Mouse (Mus musculus) forebrain, embryonic 14.5 days (tissue): ENCODE measurements around the gene Trim44. TPM values are rescaled to one million over a fixed set of nuclear protein-coding genes. Genes with fewer than 3 reads are reported as not detected.

Experiments
- ATAC-seq: fragments of 200-750 bp; cut with Nextera tagmentation; 2 replicates; pipeline ENCODE4 v1.8.0; 2017; ENCODE audit warnings: mild to moderate bottlenecking, moderate library complexity
- DNase-seq: peaks from one replicate; pipeline ENCODE4 v3.0.0-alpha.2; 2015; ENCODE audit warnings: low spot score
- H3K27ac ChIP-seq: fragments of 300-500 bp; sonication (generic); 2 replicates; pipeline ENCODE4 v1.5.1; 2014; ENCODE audit warnings: low read depth, mild to moderate bottlenecking, control low read depth, low read length, moderate library complexity
- H3K27me3 ChIP-seq: fragments of 300-500 bp; sonication (generic); replicated peaks from 2 replicates; pipeline ENCODE4 v1.6.1; 2014; ENCODE audit warnings: low read length, control low read depth, mixed read lengths; ENCODE audit not compliant: control insufficient read depth, insufficient read depth
- H3K36me3 ChIP-seq: fragments of 300-500 bp; sonication (generic); 2 replicates; pipeline ENCODE4 v1.6.1; 2014; ENCODE audit warnings: low read length, control low read depth; ENCODE audit not compliant: control insufficient read depth, insufficient read depth
- H3K4me1 ChIP-seq: fragments of 300-500 bp; sonication (generic); 2 replicates; pipeline ENCODE4 v1.6.1; 2014; ENCODE audit warnings: antibody characterized with exemption, low read length, control low read depth; ENCODE audit not compliant: control insufficient read depth, insufficient read depth
- H3K4me2 ChIP-seq: fragments of 300-500 bp; sonication (generic); 2 replicates; pipeline ENCODE4 v1.6.1; 2014; ENCODE audit warnings: mild to moderate bottlenecking, control low read depth, low read length
- H3K4me3 ChIP-seq: fragments of 300-500 bp; sonication (generic); 2 replicates; pipeline ENCODE4 v1.5.1; 2014; ENCODE audit warnings: low read depth, low read length, control low read depth
- H3K9ac ChIP-seq: fragments of 300-500 bp; sonication (generic); 2 replicates; pipeline ENCODE4 v1.6.1; 2014; ENCODE audit warnings: mild to moderate bottlenecking, low read length, control low read depth, moderate library complexity
- H3K9me3 ChIP-seq: fragments of 300-500 bp; sonication (generic); replicated peaks from 2 replicates; pipeline ENCODE4 v1.6.1; 2016; ENCODE audit warnings: low read length, control low read depth, mixed read lengths; ENCODE audit not compliant: control insufficient read depth
- WGBS: fragments of 180-500 bp; shearing (Covaris S2); extraction: QIAGEN DNeasy Blood & Tissue Kit; methylation state at CpG from one replicate; pipeline ENCODE4 v1.1.7; 2014; 5-methylcytosine and 5-hydroxymethylcytosine counted together
- polyA plus RNA-seq: library from polyadenylated mRNA; unstranded; fragments of >200 nt; fragmentation: Nextera tagmentation; extraction: Ambion mirVana; gene quantifications from 2 replicates; pipeline ENCODE4 v1.2.1, GENCODE M21; 2014

Gene Trim44
- 29.8 and 34.6 TPM in 2 replicates for polyA plus RNA-seq

GRCm38 (mm10) chr2:102407363-102408184 lies at the start of gene Trim44:
Gene Trim44, minus strand, starts transcription at chr2:102407828.
- Histone ChIP-seq H3K4me2 (peak within 1 kb of the TSS; percentile 2), H3K36me3 (no peaks in the 10 kb centered on the region), H3K27me3 (no peaks in the 10 kb centered on the region), H3K9me3 (no peaks in the 10 kb centered on the region), H3K4me3 (no peak within 1 kb of the TSS), H3K27ac (no peak within 1 kb of the TSS), H3K4me1 (peaks cover 19% of the 10 kb centered on the region), H3K9ac (no peak within 1 kb of the TSS; the same call in 1 of the 2 replicates)
- DNase-seq (peak; percentile 86), ATAC-seq (peak; percentile 69)
- WGBS, result 18% methylated on average over 14 of the region's 14 CpGs

DNA sequence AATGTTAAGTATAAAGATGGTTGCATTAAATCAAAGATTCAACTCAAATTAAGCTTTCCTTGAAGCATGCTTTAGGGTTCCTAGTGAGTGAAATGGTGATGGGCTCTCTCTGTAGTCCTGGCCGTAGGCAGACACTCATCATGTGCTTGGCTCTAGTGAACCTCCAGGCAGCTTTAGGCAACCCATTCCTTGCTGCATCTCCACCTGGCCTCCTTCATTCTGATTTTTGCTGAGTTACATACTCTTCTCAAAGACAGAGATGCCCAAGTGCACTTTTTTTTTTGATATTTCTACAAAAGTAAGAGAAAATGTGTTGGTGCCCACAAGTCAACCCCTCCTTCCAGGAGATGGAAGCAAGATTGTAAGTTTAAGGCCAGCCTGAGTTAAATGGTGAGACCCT lies 47.5 kb upstream of the Trim44 start:
- H3K27me3 ChIP-seq, result no peaks in the 10 kb centered on the region
- H3K9me3 ChIP-seq, result no peaks in the 10 kb centered on the region
- H3K4me2 ChIP-seq, result no peak overlapping the region
- no peak overlapping the region for H3K27ac ChIP-seq
- WGBS, result 82% methylated on average over 1 of the region's 1 CpGs
- no peaks in the 10 kb centered on the region for H3K36me3 ChIP-seq
- peaks cover 3% of the 10 kb centered on the region; the same call in 1 of the 2 replicates for H3K4me1 ChIP-seq
- ATAC-seq (no peak), DNase-seq (no peak)
- H3K9ac ChIP-seq, result no peak overlapping the region
- no peak overlapping the region for H3K4me3 ChIP-seq

DNA sequence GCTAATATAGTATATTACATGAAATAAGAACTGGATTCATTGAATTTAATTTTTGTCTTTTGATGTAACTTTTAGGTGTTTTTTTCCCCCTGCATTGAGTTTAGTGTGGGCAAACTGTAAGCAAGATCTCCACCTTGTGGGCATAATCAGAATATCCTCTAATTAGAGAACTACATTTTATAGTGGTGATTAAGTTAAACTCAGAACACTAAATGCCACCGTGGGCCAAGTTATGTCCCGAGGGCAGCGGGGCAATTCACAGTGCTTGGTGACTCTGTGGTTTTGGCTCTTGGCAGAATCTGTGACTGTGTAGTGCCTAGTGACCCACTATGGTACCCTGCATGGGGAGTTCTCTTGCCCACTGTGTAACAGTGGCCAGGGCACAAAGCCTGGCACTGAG lies 45.8 kb upstream of the Trim44 start:
- peaks cover 11% of the 10 kb centered on the region for H3K4me1 ChIP-seq
- 25% methylated on average over 3 of the region's 3 CpGs for WGBS
- DNase-seq, result peak; percentile 84
- H3K9ac ChIP-seq, result no peak overlapping the region
- H3K4me2 ChIP-seq, result no peak overlapping the region
- H3K4me3 ChIP-seq, result no peak overlapping the region
- H3K27me3 ChIP-seq, result no peaks in the 10 kb centered on the region
- H3K27ac ChIP-seq, result no peak overlapping the region
- H3K36me3 ChIP-seq, result no peaks in the 10 kb centered on the region
- H3K9me3 ChIP-seq, result no peaks in the 10 kb centered on the region
- ATAC-seq, result no peak

DNA sequence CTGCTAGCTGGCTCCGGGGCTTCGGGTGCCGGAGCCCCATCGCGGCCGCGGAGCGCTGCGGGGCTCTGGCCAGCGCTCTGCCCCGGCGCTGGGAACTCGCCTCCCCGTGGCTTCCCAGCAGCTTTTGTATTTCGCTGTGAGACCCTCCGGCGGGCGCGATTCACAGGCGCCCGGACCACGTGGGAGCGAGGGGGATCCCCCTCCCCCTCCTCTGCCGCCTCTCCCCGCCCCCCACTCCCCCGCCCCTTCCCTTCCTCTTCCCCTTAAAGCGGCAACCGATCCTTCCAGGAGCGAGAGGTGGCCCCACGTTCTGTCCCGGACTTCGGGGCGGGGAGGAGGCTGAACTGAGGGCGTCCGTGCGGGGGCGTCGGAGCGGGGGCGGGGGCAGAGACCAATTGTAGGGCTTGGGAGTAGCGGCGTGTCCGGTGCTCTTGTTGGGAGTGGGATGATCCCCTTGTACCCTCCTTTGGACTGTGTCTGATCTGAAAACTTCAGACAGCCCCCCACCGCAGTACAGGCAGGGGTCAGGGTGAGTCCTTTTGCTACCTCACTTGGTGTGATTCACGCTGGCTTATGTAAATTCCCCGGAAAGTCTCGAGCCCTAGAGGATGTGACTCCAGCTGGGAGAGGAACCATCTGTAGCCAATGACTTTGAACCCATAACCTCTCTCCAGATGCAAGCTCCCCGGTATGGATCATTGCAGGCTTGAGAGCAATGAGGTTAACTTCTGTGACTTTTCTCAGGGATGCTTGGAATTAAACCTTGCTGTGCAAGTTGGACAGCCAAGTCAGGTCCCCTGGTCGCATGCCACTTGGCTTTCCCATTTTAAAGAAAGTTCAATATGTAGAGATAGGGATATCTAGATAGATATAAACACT lies 44.3 kb upstream of the Trim44 start, which contains the start of gene Fjx1:
TSS of gene Fjx1 (minus strand) at position 829 of the 879 bp plus-strand sequence.
- H3K9ac ChIP-seq, result peak within 1 kb of the TSS; percentile 95
- peak within 1 kb of the TSS; percentile 86 for H3K4me3 ChIP-seq
- ATAC-seq (peak; percentile 87), DNase-seq (peak; percentile 95)
- no peaks in the 10 kb centered on the region for H3K9me3 ChIP-seq
- no peaks in the 10 kb centered on the region for H3K27me3 ChIP-seq
- H3K4me1 ChIP-seq, result peaks cover 16% of the 10 kb centered on the region
- no peaks in the 10 kb centered on the region for H3K36me3 ChIP-seq
- H3K27ac ChIP-seq, result peak within 1 kb of the TSS; percentile 96
- WGBS, result 3% methylated on average over 30 of the region's 49 CpGs
- H3K4me2 ChIP-seq, result peak within 1 kb of the TSS; percentile 78

DNA sequence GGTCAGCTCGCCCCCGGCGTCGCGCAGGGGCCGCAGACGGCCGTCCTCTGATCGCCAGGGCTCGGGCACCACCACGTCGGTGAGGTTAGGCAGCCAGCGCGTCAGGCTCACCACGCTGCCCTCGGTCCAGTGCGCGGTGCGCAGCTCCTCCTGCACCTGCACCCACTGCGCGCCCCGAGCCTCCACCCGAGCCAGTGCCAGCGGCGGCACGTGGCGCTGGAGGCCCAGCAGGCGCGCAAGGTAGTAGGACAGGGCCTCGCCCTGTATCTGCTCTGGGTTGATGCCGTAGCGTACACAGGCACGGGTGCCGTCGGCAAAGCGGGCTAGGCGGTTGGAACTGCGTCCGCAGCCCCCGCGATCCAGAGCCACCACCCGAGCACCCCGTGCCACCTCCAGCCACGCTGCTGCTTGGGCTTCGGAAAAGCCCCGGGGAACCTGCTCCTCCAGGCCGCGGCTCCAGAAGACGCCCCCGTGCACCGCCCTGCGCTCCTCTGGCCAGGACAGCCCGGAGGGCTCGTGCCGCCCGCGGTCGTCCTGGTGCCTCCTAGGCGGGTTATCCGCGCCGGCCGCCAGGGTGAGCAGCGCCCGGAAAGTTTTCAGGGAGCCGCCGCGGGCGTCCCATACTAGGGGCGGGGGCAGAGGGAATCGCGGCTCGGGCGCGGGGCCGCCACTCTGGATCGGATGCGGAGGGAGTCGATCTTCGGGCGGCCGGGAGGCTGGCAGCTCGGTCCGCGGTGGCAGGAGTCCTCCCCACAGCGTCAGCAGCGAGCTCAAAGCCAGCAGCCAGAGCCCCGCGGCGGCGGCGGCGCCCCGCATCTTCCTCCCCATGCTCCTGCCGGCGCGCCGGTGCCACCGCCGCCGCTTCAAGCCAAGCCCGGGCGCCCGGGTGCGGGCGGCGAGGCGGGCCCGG lies 43.4 kb upstream of the Trim44 start:
- ATAC-seq (peak; percentile 62), DNase-seq (peak; percentile 54)
- under 1% methylated on average over 95 of the region's 109 CpGs for WGBS
- Histone ChIP-seq H3K9me3 (no peaks in the 10 kb centered on the region), H3K27me3 (no peaks in the 10 kb centered on the region), H3K4me1 (peaks cover 16% of the 10 kb centered on the region), H3K9ac (peak overlapping the region; percentile 95), H3K36me3 (no peaks in the 10 kb centered on the region), H3K27ac (peak overlapping the region; percentile 96), H3K4me3 (peak overlapping the region; percentile 86), H3K4me2 (peak overlapping the region; percentile 78)

- Histone ChIP-seq H3K4me1 (peaks cover 16% of the 10 kb centered on the region), H3K4me3 (peak overlapping the region; percentile 86), H3K9ac (peak overlapping the region; percentile 95), H3K36me3 (no peaks in the 10 kb centered on the region), H3K9me3 (no peaks in the 10 kb centered on the region), H3K27ac (peak overlapping the region; percentile 96), H3K27me3 (no peaks in the 10 kb centered on the region), H3K4me2 (peak overlapping the region; percentile 78)
- DNase-seq (peak; percentile 80), ATAC-seq (peak; percentile 22)
- under 1% methylated on average over 43 of the region's 43 CpGs for WGBS
Observed at GRCm38 (mm10) chr2:102450248-102450760, 42.7 kb upstream of the Trim44 start.

- H3K36me3 ChIP-seq, result no peaks in the 10 kb centered on the region
- WGBS, result under 1% methylated on average over 17 of the region's 17 CpGs
Observed at GRCm38 (mm10) chr2:102449630-102450247, 42.1 kb upstream of the Trim44 start.

More at GRCm38 (mm10) chr2:102449630-102450247, 42.1 kb upstream of the Trim44 start:
- Histone ChIP-seq H3K4me1 (peaks cover 16% of the 10 kb centered on the region), H3K27ac (peak overlapping the region; percentile 96), H3K9me3 (no peaks in the 10 kb centered on the region), H3K4me3 (peak overlapping the region; percentile 86), H3K4me2 (peak overlapping the region; percentile 78), H3K27me3 (no peaks in the 10 kb centered on the region), H3K9ac (peak overlapping the region; percentile 95)
- peak; percentile 35; the same call in 1 of the 2 replicates for ATAC-seq
- peak; percentile 79 for DNase-seq
